Mouse (Mus musculus): ENCODE data around the gene 9330161L09Rik.
A peak's percentile ranks its signal among the peaks of the same experiment; 100 is the strongest.

DNA sequence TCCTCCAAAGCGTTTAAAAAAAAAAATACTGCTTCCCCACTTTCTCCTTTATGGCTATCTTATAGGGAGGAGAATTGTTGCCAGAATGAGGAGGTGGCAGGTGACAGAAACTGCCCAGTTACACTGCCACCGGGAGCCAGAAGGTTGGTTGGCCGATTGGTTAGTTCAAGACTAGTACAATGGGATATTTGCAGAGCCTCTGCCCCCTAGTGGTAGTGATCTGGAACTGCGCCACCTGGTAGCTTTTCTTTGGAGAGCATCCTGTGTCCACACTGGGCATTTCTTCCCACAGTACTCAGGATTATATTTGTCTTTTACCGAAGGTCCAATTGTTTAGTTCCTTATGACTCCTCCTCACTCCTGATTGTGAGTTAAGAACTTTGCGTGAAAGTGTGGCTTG is 35.9 kb downstream of the 9330161L09Rik start:
- TF ChIP-seq CTCF (conservative IDR thresholded peaks at IDR 0.05; ENCODE audit: low read length) (peak; percentile 96), NANOG (IDR thresholded peaks at IDR 0.05; ENCODE audit: borderline replicate concordance, low read length) (no peak)
